ENCODE assay signal across 9 mouse cellular contexts in the genomic region with DNA sequence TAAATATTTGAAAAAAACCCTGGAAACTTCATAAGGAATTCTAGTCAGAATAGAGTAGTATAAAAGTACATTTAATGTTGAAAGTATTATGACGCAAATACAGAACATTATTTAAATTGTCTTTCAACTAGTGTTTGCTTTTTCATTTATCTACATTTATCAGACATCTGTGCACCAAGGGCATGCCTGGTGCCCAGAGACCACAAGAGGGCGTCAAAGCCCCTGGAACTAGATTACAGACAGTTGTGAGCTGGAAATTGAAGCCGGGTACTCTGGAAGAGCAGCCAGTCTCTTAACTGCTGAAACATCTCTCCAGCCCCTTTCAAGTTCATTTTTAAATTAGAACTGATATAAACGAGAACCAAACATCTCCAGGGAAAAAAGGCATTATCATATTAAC. TPM values are rescaled to one million over a fixed set of nuclear protein-coding genes. Genes with fewer than 3 reads are reported as not detected.
DNase-seq lines count a peak whose midpoint lies in the region; ATAC-seq lines count a peak whose summit lies in the region.
"Had no signal": no experiment of that assay in that cellular context is flagged by ENCODE, and none has a peak within 500 bp of the region (broad histone marks: within the 10 kb centered on the region; RNA-seq: fewer than 3 reads in every experiment).

No protein-coding gene starts in this region.

- no peaks in the 10 kb centered on the region for H3K9me3 ChIP-seq in forebrain, embryonic 14.5 days (replicated peaks; ENCODE audit: control insufficient read depth, low read length)
- H3K9me3 ChIP-seq in forebrain, embryonic 12.5 days, result no peaks in the 10 kb centered on the region
- H3K9me3 ChIP-seq in midbrain, embryonic 10.5 days (replicated peaks), result no peaks in the 10 kb centered on the region
- H3K9me3 ChIP-seq in midbrain, embryonic 15.5 days, result no peaks in the 10 kb centered on the region

- DNase-seq in forebrain, embryonic 14.5 days (ENCODE audit: low spot score), result peak; percentile 70
- DNase-seq in midbrain, embryonic 10.5 days (ENCODE audit: low spot score), result peak; percentile 36
- DNase-seq in lung, postnatal 10 days, result peak; percentile 66
- DNase-seq in yolk sac, embryonic 10.5 days (ENCODE audit: low spot score), result no peak

- no peak overlapping the region for H3K9ac ChIP-seq in forebrain, embryonic 14.5 days (ENCODE audit: low read length)
- H3K9ac ChIP-seq in forebrain, embryonic 12.5 days, result no peak overlapping the region
- no peak overlapping the region for H3K9ac ChIP-seq in midbrain, embryonic 15.5 days

- H3K4me1 ChIP-seq in forebrain, embryonic 14.5 days (ENCODE audit: control insufficient read depth, insufficient read depth, low read length), result no peaks in the 10 kb centered on the region; the same call in 1 of the 2 replicates
- peaks cover 2% of the 10 kb centered on the region; the same call in 1 of the 2 replicates for H3K4me1 ChIP-seq in forebrain, embryonic 12.5 days
- peaks cover 6% of the 10 kb centered on the region; the same call in 1 of the 2 replicates for H3K4me1 ChIP-seq in midbrain, embryonic 10.5 days
- no peaks in the 10 kb centered on the region for H3K4me1 ChIP-seq in midbrain, embryonic 15.5 days

- peaks cover 42% of the 10 kb centered on the region for H3K36me3 ChIP-seq in forebrain, embryonic 14.5 days (ENCODE audit: control insufficient read depth, insufficient read depth, low read length)
- peaks cover 44% of the 10 kb centered on the region for H3K36me3 ChIP-seq in forebrain, embryonic 12.5 days (replicated peaks)
- H3K36me3 ChIP-seq in midbrain, embryonic 10.5 days, result peaks cover 53% of the 10 kb centered on the region
- peaks cover 25% of the 10 kb centered on the region for H3K36me3 ChIP-seq in midbrain, embryonic 15.5 days (replicated peaks)

- H3K4me2 ChIP-seq in forebrain, embryonic 14.5 days (ENCODE audit: low read length), result no peak overlapping the region
- H3K4me2 ChIP-seq in forebrain, embryonic 12.5 days, result no peak overlapping the region
- H3K4me2 ChIP-seq in midbrain, embryonic 15.5 days, result no peak overlapping the region

- WGBS in forebrain, embryonic 14.5 days, result 46% methylated on average over 4 of the region's 4 CpGs
- WGBS in forebrain, embryonic 12.5 days, result 56% methylated on average over 4 of the region's 4 CpGs
- 62% methylated on average over 4 of the region's 4 CpGs for WGBS in midbrain, embryonic 10.5 days
- WGBS in midbrain, embryonic 15.5 days, result 50% methylated on average over 4 of the region's 4 CpGs

- no peak overlapping the region for H3K4me3 ChIP-seq in forebrain, embryonic 14.5 days (ENCODE audit: low read depth, low read length)
- H3K4me3 ChIP-seq in forebrain, embryonic 12.5 days (replicated peaks), result no peak overlapping the region
- H3K4me3 ChIP-seq in midbrain, embryonic 10.5 days, result no peak overlapping the region
- no peak overlapping the region for H3K4me3 ChIP-seq in midbrain, embryonic 15.5 days

- H3K27ac ChIP-seq in forebrain, embryonic 14.5 days (ENCODE audit: low read depth, low read length), result no peak overlapping the region
- H3K27ac ChIP-seq in forebrain, embryonic 12.5 days, result no peak overlapping the region
- H3K27ac ChIP-seq in midbrain, embryonic 10.5 days (replicated peaks), result no peak overlapping the region
- no peak overlapping the region for H3K27ac ChIP-seq in midbrain, embryonic 15.5 days
- H3K27ac ChIP-seq: macrophage had no signal

- peak; percentile 38; the same call in 1 of the 2 replicates for ATAC-seq in forebrain, embryonic 14.5 days
- ATAC-seq in forebrain, embryonic 12.5 days (ENCODE audit: low FRiP score), result no peak
- ATAC-seq in midbrain, embryonic 15.5 days (replicated peaks), result no peak
- peak; percentile 64 for ATAC-seq in common myeloid progenitor, adult 5-6 weeks (replicated peaks; ENCODE audit: low read depth, poor library complexity, severe bottlenecking)
- no peak for ATAC-seq in monocyte, adult 5-6 weeks (replicated peaks; ENCODE audit: insufficient number of reproducible peaks, low FRiP score, low TSS enrichment, poor library complexity, severe bottlenecking)

- no peaks in the 10 kb centered on the region for H3K27me3 ChIP-seq in forebrain, embryonic 14.5 days (replicated peaks; ENCODE audit: control insufficient read depth, insufficient read depth, low read length)
- no peaks in the 10 kb centered on the region for H3K27me3 ChIP-seq in forebrain, embryonic 12.5 days
- H3K27me3 ChIP-seq in midbrain, embryonic 10.5 days (ENCODE audit: low read depth, poor library complexity, severe bottlenecking), result no peaks in the 10 kb centered on the region
- H3K27me3 ChIP-seq in midbrain, embryonic 15.5 days (replicated peaks), result no peaks in the 10 kb centered on the region

RNA-seq across cellular contexts. Expression of gene Ralbp1, which starts 23.0 kb away (rescaled TPM):
- polyA plus RNA-seq in forebrain, embryonic 14.5 days (2014; fragmentation: Nextera tagmentation; extraction: Ambion mirVana), result 42.9 and 50.2 TPM in 2 replicates
- 39.6 and 43.9 TPM in 2 replicates for polyA plus RNA-seq in forebrain, embryonic 12.5 days (2016; fragmentation: Nextera tagmentation; extraction: Ambion mirVana)
- 49.3 and 51.6 TPM in 2 replicates for polyA plus RNA-seq in midbrain, embryonic 10.5 days (2016; fragmentation: Nextera tagmentation; extraction: Ambion mirVana)
- 57.6 and 67.4 TPM in 2 replicates for polyA plus RNA-seq in midbrain, embryonic 15.5 days (2015; fragmentation: Nextera tagmentation; extraction: Ambion mirVana)
- 114 and 116 TPM in 2 replicates for total RNA-seq in common myeloid progenitor, adult 5-6 weeks (2017)
- total RNA-seq in monocyte, adult 5-6 weeks (2017), result 102 to 122 TPM (median 106 TPM) in 3 replicates

Comparison
In these comparisons a context has a peak if more than half of its experiments do, and no peak if none do; other contexts are left out.
1. ATAC-seq: peak in forebrain, embryonic 14.5 days (single experiment) and common myeloid progenitor, adult 5-6 weeks (single experiment); none in forebrain, embryonic 12.5 days (single experiment), midbrain, embryonic 15.5 days (single experiment) and monocyte, adult 5-6 weeks (single experiment).